Mouse (Mus musculus): Measurements from ENCODE around the gene Sez6l. TPM values are rescaled to one million over a fixed set of nuclear protein-coding genes. Genes with fewer than 3 reads are reported as not detected.

Sez6l gene
- polyA plus RNA-seq, 1 experiment from 2014 or later, result 0.97 TPM

DNA sequence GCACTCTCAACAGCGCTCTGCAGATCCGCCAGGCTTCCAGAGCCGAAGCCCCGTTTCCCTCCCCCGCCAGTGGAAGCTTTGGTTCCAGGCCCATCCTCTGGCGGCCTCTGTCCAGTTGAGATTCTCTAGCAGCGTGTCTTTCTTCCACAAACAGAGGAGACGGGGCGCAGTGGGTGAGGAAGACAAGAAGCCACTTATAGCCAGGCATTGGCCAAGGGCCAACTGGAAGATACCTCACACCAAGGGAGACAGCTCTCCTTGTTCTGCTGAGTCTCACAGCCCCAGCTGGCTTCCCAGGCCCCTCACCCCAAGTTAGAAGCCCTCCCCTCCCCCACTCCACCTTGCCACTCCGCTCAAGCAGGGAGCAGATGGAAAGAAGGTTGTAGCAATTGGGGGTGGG, 765 bp upstream of the Sez6l start:
- Histone ChIP-seq H3K9ac (no peak overlapping the region), H3K9me3 (no peaks in the 10 kb centered on the region), H3K36me3 (no peaks in the 10 kb centered on the region), H3K27ac (no peak overlapping the region), H3K4me3 (no peak overlapping the region), H3K4me1 (peaks cover 23% of the 10 kb centered on the region), H3K27me3 (peaks cover 90% of the 10 kb centered on the region), H3K4me2 (no peak overlapping the region; the same call in 1 of the 2 replicates)
- no peak for ATAC-seq (ENCODE audit: insufficient number of reproducible peaks, low FRiP score, low TSS enrichment, low read depth)
- 4% methylated on average over 10 of the region's 10 CpGs for WGBS

DNA sequence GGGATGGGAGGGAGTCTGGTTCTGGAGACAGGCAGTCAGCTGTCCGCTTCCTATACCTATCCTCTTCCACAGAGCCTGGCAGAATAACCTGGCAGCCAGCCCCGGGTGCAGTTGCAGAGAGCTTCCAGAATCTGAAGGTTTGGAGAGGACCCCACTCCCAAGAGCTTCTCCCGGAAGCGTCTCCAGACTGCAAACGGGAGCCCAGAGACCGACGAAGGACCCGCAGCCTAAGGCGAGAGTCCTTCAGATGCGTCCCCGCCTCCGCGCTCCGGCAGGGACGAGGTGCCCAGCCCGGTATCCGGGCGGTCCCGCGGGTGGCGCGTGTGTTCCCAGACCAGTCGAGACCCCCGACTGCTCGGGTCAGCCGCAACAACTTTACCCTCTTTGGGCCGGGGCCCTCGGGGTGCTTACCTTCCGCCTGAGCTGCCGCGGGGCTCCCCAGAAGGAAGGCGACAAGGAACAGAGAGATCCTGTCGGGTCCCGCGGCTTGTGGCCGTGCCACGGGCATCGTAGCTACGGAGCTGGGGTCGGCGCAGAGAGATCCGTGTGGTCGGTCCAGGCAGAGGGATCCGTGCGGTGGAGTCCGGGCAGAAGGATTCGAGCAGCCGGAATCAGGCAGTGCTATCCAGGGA, 508 bp downstream of the Sez6l start:
- H3K9me3 ChIP-seq, result no peaks in the 10 kb centered on the region
- 1% methylated on average over 48 of the region's 48 CpGs for WGBS
- H3K4me1 ChIP-seq, result peaks cover 23% of the 10 kb centered on the region
- H3K36me3 ChIP-seq, result no peaks in the 10 kb centered on the region
- ATAC-seq (ENCODE audit: insufficient number of reproducible peaks, low FRiP score, low TSS enrichment, low read depth), result no peak
- H3K9ac ChIP-seq, result no peak overlapping the region
- H3K27me3 ChIP-seq, result peaks cover 92% of the 10 kb centered on the region
- peak overlapping the region; percentile 38 for H3K4me3 ChIP-seq
- no peak overlapping the region for H3K27ac ChIP-seq
- peak overlapping the region; percentile 63 for H3K4me2 ChIP-seq

DNA sequence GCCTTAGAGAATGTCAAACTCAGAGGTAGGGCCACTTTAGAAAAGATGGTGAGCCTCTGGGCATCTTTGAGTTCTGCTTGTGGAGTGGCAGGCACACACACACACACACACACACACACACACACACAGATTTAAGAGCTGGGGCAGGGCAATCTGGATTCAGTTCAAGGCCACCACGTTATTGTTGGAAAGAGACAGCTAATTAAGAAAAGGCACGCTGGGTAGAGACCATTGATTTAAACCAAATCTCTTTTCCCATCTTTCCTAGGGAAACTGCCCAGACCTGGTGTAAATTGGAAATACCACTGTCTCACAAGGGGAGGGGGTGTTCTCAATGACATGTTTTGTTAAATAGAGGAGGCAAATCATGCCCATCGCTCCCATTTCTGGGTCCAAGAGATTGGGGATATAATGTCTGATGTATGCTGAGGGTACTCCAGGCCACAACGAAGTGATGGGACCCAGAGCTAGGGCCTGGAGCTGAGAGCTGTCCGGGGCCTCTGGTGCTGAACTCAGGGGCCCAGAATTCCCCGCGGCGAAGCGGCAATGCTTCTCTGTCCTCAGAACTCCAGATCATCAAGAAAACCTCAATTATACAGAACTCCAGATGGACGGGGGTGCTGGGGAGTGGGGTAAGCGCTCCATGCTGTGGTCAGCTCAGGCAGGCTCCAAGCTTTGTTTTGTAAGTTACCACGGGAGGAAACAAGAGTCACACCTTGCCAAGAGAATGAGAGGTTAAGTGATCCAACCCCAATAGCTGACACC, 1.7 kb downstream of the Sez6l start:
- Histone ChIP-seq H3K27ac (no peak overlapping the region), H3K9me3 (no peaks in the 10 kb centered on the region), H3K36me3 (no peaks in the 10 kb centered on the region), H3K27me3 (peaks cover 89% of the 10 kb centered on the region), H3K9ac (no peak overlapping the region), H3K4me2 (no peak overlapping the region), H3K4me3 (no peak overlapping the region), H3K4me1 (peaks cover 23% of the 10 kb centered on the region)
- 8% methylated on average over 12 of the region's 12 CpGs for WGBS
- ATAC-seq (ENCODE audit: insufficient number of reproducible peaks, low FRiP score, low TSS enrichment, low read depth), result no peak

DNA sequence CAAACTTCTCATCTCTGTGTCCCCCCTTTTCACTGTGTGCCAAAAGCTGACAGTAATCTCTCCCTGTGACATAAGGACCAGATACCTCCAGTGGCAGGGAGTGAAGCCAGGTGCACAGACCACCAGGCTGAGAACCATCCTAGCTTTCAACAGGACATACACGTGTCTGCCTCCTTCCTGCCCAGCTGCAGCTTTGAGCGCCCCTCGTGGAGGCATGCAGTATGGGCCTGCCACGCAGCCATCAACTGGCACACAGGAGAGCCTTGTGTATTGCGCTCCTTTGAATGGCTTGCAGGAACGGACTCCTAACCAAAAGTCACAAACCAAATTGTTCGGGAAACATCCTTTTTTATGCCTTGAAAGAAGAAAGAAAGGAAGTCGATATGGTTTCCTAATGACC, 3.1 kb downstream of the Sez6l start:
- no peaks in the 10 kb centered on the region for H3K9me3 ChIP-seq
- H3K36me3 ChIP-seq, result no peaks in the 10 kb centered on the region
- H3K4me3 ChIP-seq, result no peak overlapping the region
- H3K4me2 ChIP-seq, result no peak overlapping the region
- no peak overlapping the region for H3K27ac ChIP-seq
- ATAC-seq (ENCODE audit: insufficient number of reproducible peaks, low FRiP score, low TSS enrichment, low read depth), result no peak
- 13% methylated on average over 8 of the region's 8 CpGs for WGBS
- H3K9ac ChIP-seq, result no peak overlapping the region
- peaks cover 23% of the 10 kb centered on the region for H3K4me1 ChIP-seq
- peaks cover 80% of the 10 kb centered on the region for H3K27me3 ChIP-seq

DNA sequence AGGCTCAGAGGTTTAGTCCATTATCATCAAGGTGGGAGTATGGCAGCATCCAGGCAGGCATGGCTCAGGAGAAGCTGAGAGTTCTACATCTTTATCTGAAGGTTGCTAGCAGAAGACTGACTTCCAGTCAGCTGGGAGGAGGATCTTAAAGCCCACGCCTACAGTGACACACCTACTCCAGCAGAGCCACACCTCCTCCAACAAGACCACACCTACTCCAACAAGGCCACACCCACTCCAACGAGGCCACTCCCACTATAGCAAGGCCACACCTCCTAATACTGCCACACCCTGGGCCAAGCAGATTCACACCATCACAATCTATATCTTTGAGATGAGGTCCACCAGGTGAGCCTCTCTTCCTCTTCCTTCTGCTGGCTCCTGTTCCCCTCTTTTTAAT, 4.8 kb downstream of the Sez6l start:
- H3K9ac ChIP-seq, result no peak overlapping the region
- no peaks in the 10 kb centered on the region for H3K36me3 ChIP-seq
- no peak overlapping the region for H3K27ac ChIP-seq
- 50% methylated on average over 2 of the region's 2 CpGs for WGBS
- ATAC-seq (ENCODE audit: insufficient number of reproducible peaks, low FRiP score, low TSS enrichment, low read depth), result no peak
- no peaks in the 10 kb centered on the region for H3K9me3 ChIP-seq
- H3K4me3 ChIP-seq, result no peak overlapping the region
- H3K4me1 ChIP-seq, result peaks cover 15% of the 10 kb centered on the region
- no peak overlapping the region for H3K4me2 ChIP-seq
- H3K27me3 ChIP-seq, result peaks cover 67% of the 10 kb centered on the region

DNA sequence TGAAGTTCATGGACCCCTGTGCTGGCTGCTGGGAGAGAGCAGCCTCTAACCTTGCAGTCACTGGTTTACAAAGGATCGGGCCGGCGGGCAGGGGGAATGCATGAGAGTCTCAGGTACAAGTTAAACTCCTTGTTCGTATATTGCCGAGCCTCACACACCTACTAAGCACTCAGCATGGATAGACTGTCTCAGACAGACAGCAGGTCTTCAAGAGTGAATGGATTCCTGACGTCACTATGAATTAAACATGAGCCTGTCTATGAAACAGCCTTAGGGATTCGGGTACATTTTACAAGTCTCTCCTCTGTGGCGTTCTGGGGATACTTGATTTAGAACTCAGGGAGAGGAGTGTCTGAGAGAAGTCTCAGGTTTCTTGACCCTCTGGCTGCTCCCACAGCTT, 11.5 kb downstream of the Sez6l start:
- Histone ChIP-seq H3K27ac (no peak overlapping the region), H3K36me3 (no peaks in the 10 kb centered on the region), H3K9me3 (no peaks in the 10 kb centered on the region), H3K4me3 (no peak overlapping the region), H3K9ac (no peak overlapping the region), H3K27me3 (peaks cover 43% of the 10 kb centered on the region), H3K4me1 (peaks cover 25% of the 10 kb centered on the region), H3K4me2 (no peak overlapping the region)
- WGBS, result 48% methylated on average over 8 of the region's 8 CpGs
- no peak for ATAC-seq (ENCODE audit: insufficient number of reproducible peaks, low FRiP score, low TSS enrichment, low read depth)

DNA sequence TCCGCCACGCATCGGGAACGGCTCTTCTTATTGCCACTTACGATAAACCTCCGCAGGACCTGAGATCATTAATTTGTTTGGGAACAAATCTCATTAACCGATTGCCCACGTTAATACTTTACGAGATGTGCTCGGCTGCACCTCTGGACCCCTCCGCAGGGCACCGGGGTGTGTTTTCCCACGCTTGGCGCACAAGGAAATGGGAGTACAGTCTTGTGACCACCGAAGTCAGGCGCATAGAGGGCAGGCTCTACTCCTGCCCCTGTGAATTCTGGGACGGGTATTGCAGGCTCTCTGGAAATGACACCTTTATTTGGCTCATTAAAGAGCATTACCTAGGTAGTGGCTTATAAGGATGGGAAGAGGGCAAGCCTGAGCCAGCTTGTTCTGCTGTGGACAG, 11.9 kb downstream of the Sez6l start:
- Histone ChIP-seq H3K9me3 (no peaks in the 10 kb centered on the region), H3K4me1 (peaks cover 28% of the 10 kb centered on the region), H3K27me3 (peaks cover 39% of the 10 kb centered on the region), H3K27ac (no peak overlapping the region), H3K9ac (no peak overlapping the region), H3K4me3 (no peak overlapping the region), H3K36me3 (no peaks in the 10 kb centered on the region), H3K4me2 (no peak overlapping the region)
- no peak for ATAC-seq (ENCODE audit: insufficient number of reproducible peaks, low FRiP score, low TSS enrichment, low read depth)
- WGBS, result 66% methylated on average over 17 of the region's 17 CpGs

DNA sequence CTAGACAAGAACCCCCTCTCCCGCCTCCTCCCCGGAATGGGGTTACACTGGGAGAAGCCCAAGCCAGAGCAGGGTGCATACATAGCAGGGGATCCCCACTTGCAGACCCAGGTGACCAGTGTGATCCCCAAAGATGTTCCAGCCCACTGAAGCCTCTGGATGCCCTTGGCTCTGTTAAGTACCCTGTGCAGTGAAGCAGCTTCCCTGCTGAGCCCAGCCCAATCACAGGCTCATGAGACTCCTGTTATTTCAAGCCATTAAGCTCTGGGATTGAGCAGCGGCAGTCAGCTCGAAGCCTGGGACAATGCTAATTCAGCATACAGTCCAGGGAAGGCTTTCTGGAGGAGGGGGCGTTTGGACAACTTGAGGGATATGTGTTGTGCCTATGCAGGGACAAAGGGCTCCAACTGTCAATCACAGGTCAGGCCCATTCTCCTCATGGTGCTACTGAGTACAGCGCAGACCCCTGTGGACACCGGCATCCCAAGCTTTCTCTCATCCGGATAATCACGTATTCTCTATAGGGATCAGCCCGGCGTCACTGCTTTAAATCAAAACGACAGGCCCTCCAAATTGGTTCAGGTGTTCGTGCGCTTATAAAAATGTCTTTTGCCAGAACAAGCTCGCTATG, 16.0 kb downstream of the Sez6l start:
- 0 out of 2 replicates have a peak, but pooled peaks have one; percentile 30 for ATAC-seq (ENCODE audit: insufficient number of reproducible peaks, low FRiP score, low TSS enrichment, low read depth)
- Histone ChIP-seq H3K9ac (no peak overlapping the region), H3K4me1 (peaks cover 30% of the 10 kb centered on the region), H3K27me3 (peaks cover 29% of the 10 kb centered on the region), H3K4me2 (no peak overlapping the region; the same call in 1 of the 2 replicates), H3K9me3 (no peaks in the 10 kb centered on the region), H3K36me3 (no peaks in the 10 kb centered on the region), H3K4me3 (no peak overlapping the region), H3K27ac (no peak overlapping the region)
- 30% methylated on average over 15 of the region's 15 CpGs for WGBS

DNA sequence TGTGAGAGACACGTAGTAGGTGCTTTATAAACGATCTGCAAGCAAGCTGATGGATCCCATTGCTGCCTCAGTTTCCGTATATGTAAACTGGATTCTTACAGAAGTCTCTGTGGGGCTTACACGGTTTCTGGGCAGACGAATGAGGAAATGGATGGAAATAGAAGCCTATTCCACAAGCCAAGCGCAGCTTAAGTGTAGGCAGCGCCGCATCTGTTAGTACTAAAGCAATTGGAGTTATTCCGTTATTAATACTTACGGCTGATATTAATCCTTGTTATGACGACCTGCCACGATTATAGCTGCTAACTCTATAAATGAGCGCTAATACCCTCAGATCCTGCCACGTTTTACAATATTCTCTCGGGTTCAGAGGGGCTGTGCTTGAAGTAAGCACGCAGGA, 16.8 kb downstream of the Sez6l start:
- peaks cover 26% of the 10 kb centered on the region for H3K4me1 ChIP-seq
- H3K27me3 ChIP-seq, result peaks cover 22% of the 10 kb centered on the region
- no peak overlapping the region for H3K4me3 ChIP-seq
- H3K36me3 ChIP-seq, result no peaks in the 10 kb centered on the region
- no peaks in the 10 kb centered on the region for H3K9me3 ChIP-seq
- no peak overlapping the region for H3K9ac ChIP-seq
- 55% methylated on average over 16 of the region's 16 CpGs for WGBS
- no peak overlapping the region for H3K27ac ChIP-seq
- ATAC-seq (ENCODE audit: insufficient number of reproducible peaks, low FRiP score, low TSS enrichment, low read depth), result no peak
- H3K4me2 ChIP-seq, result no peak overlapping the region; the same call in 1 of the 2 replicates

DNA sequence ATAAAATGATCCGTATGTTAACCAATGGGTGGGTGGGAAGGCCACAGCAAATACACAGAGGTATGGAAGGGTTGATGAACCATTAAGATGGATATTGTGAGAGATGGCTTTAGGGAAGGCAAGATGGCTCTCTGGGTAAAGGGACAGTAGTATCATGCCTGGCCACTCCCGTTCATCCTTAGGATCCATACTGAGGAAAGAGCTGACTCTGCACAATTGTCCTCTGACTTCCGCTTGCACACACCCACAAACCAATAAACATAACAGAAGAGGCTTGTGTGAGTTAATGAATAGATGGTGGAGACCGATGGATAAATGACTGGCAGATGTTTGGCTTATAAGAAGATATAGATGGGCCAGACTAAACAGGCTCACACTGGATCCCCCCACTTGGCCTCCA, 19.6 kb downstream of the Sez6l start:
- Histone ChIP-seq H3K4me3 (no peak overlapping the region), H3K36me3 (no peaks in the 10 kb centered on the region)
- 60% methylated on average over 4 of the region's 4 CpGs for WGBS

DNA sequence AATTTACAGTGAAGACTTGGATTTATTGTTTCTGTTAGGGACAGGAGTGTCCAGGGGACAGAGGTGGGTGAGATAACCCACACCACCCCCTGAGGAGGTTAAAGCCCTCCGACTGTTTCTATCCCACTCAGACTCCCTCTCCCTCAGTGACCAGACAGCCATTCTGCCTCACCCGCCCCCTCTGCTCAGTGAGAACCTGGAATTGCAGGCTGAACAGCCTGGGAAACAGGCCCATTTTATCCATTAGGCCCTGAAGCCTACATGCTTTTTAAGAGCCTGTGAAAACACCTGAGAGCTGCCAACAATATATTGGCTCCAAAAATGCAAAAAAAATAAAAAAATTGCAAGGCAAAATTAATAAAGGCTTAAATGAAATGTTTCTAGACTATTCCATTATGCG, 20.3 kb downstream of the Sez6l start:
- Histone ChIP-seq H3K9me3 (no peaks in the 10 kb centered on the region), H3K4me3 (no peak overlapping the region), H3K4me2 (no peak overlapping the region), H3K27me3 (peaks cover 4% of the 10 kb centered on the region; the same call in 1 of the 2 replicates), H3K9ac (no peak overlapping the region), H3K36me3 (no peaks in the 10 kb centered on the region), H3K4me1 (peaks cover 25% of the 10 kb centered on the region), H3K27ac (no peak overlapping the region)
- no peak for ATAC-seq (ENCODE audit: insufficient number of reproducible peaks, low FRiP score, low TSS enrichment, low read depth)
- 49% methylated on average over 3 of the region's 3 CpGs for WGBS

More for the DNA sequence above, 19.6 kb downstream of the Sez6l start:
- no peak overlapping the region for H3K4me2 ChIP-seq
- H3K4me1 ChIP-seq, result peaks cover 24% of the 10 kb centered on the region
- peaks cover 4% of the 10 kb centered on the region for H3K27me3 ChIP-seq
- no peak for ATAC-seq (ENCODE audit: insufficient number of reproducible peaks, low FRiP score, low TSS enrichment, low read depth)
- H3K27ac ChIP-seq, result no peak overlapping the region
- no peaks in the 10 kb centered on the region for H3K9me3 ChIP-seq
- H3K9ac ChIP-seq, result no peak overlapping the region

DNA sequence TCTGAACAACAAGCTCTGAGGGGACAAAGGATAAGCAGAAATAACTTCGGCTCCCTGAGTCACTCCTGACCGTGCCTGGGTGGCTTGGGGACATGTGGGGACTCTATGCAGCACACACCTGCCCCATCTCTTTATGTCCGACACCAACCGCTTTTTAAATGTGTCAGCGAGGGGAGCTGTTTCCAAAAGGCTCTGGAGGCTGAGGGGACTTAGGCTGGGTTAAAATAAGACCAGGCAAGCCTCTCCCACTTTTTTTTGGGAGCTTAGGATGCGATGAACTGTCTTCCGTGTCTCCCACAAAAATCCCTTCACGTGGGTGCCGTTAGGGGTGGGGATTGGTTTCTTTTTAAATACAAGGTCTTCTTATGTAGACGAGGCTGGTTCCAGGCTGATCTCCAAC, 22.5 kb downstream of the Sez6l start:
- no peak overlapping the region for H3K4me2 ChIP-seq
- peaks cover 14% of the 10 kb centered on the region for H3K4me1 ChIP-seq
- no peak overlapping the region for H3K4me3 ChIP-seq
- WGBS, result 70% methylated on average over 10 of the region's 10 CpGs
- no peak for ATAC-seq (ENCODE audit: insufficient number of reproducible peaks, low FRiP score, low TSS enrichment, low read depth)
- H3K36me3 ChIP-seq, result no peaks in the 10 kb centered on the region
- H3K27me3 ChIP-seq, result peaks cover 4% of the 10 kb centered on the region; the same call in 1 of the 2 replicates
- H3K9ac ChIP-seq, result no peak overlapping the region
- no peak overlapping the region for H3K27ac ChIP-seq
- no peaks in the 10 kb centered on the region for H3K9me3 ChIP-seq

Data from limb, embryonic 15.5 days (tissue).